Mouse (Mus musculus) ES-Bruce4 (cell line): ENCODE data around the gene Lkaaear1.

ENCODE experiments used
- CTCF ChIP-seq: IDR thresholded peaks from one replicate; pipeline ENCODE4 v1.8.1; 2011; ENCODE audit warnings: low read depth, low read length
- EP300 ChIP-seq: IDR thresholded peaks from 2 replicates; pipeline ENCODE4 v1.6.1; 2011; ENCODE audit warnings: low read depth, low read length; ENCODE audit not compliant: insufficient read depth
- POLR2A ChIP-seq: IDR thresholded peaks from one replicate; pipeline ENCODE4 v1.8.1; 2011; ENCODE audit warnings: low read length; ENCODE audit not compliant: insufficient read depth

- TF ChIP-seq CTCF, result no peak
- TF ChIP-seq POLR2A, result no peak
- TF ChIP-seq EP300, result no peak
These were observed 21.8 kb downstream of the Lkaaear1 start for GRCm38 (mm10) chr2:181676424-181676823.
